Mouse (Mus musculus) CH12.LX (cell line): Measurements from ENCODE around the gene Impg1. TPM values are rescaled to one million over a fixed set of nuclear protein-coding genes. Genes with fewer than 3 reads are reported as not detected.
A peak's percentile ranks its signal among the peaks of the same experiment; 100 is the strongest.

ENCODE experiments used
- DNase-seq: peaks from one replicate; pipeline ENCODE4 v3.0.0-alpha.2; 2013; ENCODE audit errors: extremely low read depth
- H3K27ac ChIP-seq: 2 replicates; pipeline ENCODE4 v1.5.1; 2012; ENCODE audit warnings: low read depth, mild to moderate bottlenecking, control low read depth, moderate library complexity; ENCODE audit not compliant: insufficient read depth
- H3K27me3 ChIP-seq: replicated peaks from 2 replicates; pipeline ENCODE3; 2012; ENCODE audit warnings: inconsistent platforms
- H3K36me3 ChIP-seq, 2 experiments: replicated peaks in 1 of 2; 2 replicates each; pipeline versions ENCODE3 to v1.6.1; 2012; ENCODE audit warnings: inconsistent platforms in 1 of 2, low read length in 1 of 2, mild to moderate bottlenecking in 1 of 2, mixed read lengths in 1 of 2, moderate library complexity in 1 of 2; ENCODE audit not compliant: control insufficient read depth in 1 of 2, insufficient read depth in 1 of 2
- H3K4me1 ChIP-seq, 2 experiments: 2 replicates each; pipeline ENCODE4 v1.6.1; 2012; ENCODE audit warnings: inconsistent platforms in 1 of 2, moderate library complexity in 1 of 2; ENCODE audit not compliant: insufficient read depth in 2 of 2, control insufficient read depth in 1 of 2
- H3K4me2 ChIP-seq: 2 replicates; pipeline ENCODE4 v1.6.1; 2012; ENCODE audit warnings: low read depth, mild to moderate bottlenecking, control low read depth; ENCODE audit not compliant: poor library complexity, insufficient read depth, severe bottlenecking
- H3K4me3 ChIP-seq, 3 experiments: fragments of 150-350 bp in 1 of 3; sonication (generic) in 1 of 3; replicated peaks in 1 of 3; 2 replicates each; pipeline versions ENCODE3 to v1.5.1; 2011 to 2012; ENCODE audit warnings: low read depth in 2 of 3, low read length in 2 of 3, mild to moderate bottlenecking in 2 of 3, moderate library complexity in 2 of 3, control low read depth in 1 of 3, improper control_type of control experiment in 1 of 3, inconsistent platforms in 1 of 3, mixed read lengths in 1 of 3; ENCODE audit not compliant: poor library complexity in 1 of 3
- H3K79me2 ChIP-seq: replicated peaks from 2 replicates; pipeline ENCODE4 v1.6.1; 2012; ENCODE audit warnings: mild to moderate bottlenecking, moderate library complexity; ENCODE audit not compliant: control insufficient read depth, poor library complexity, insufficient read depth, severe bottlenecking; ENCODE audit errors: extremely low read depth
- H3K9ac ChIP-seq: 2 replicates; pipeline ENCODE4 v1.6.1; 2012; ENCODE audit warnings: low read depth, mild to moderate bottlenecking, control low read depth, moderate library complexity; ENCODE audit not compliant: insufficient read depth
- H3K9me3 ChIP-seq: replicated peaks from 2 replicates; pipeline ENCODE3; 2012; ENCODE audit warnings: low read length, inconsistent platforms, mixed read lengths
- BHLHE40 ChIP-seq: IDR thresholded peaks from 2 replicates; pipeline ENCODE4 v1.6.1; 2011; ENCODE audit warnings: mild to moderate bottlenecking, low read depth, low read length, improper control_type of control experiment
- CTCF ChIP-seq, 2 experiments: IDR thresholded peaks in 1 of 2; conservative IDR thresholded peaks in 1 of 2; 2 replicates each; pipeline ENCODE4 v1.5.1; 2011 to 2012; ENCODE audit warnings: low read depth in 2 of 2, low read length in 2 of 2, improper control_type of control experiment in 1 of 2, inconsistent platforms in 1 of 2, mild to moderate bottlenecking in 1 of 2, moderate library complexity in 1 of 2
- E2F4 ChIP-seq: IDR thresholded peaks from 2 replicates; pipeline ENCODE4 v1.6.1; 2011; ENCODE audit warnings: low read depth, low read length, improper control_type of control experiment; ENCODE audit not compliant: insufficient replicate concordance
- ELF1 ChIP-seq: IDR thresholded peaks from 2 replicates; pipeline ENCODE4 v1.6.1; 2014; ENCODE audit warnings: low read depth, mild to moderate bottlenecking, inconsistent platforms, low read length, improper control_type of control experiment
- EP300 ChIP-seq: IDR thresholded peaks from 2 replicates; pipeline ENCODE4 v1.6.1; 2011; ENCODE audit warnings: low read length, improper control_type of control experiment
- ETS1 ChIP-seq: conservative IDR thresholded peaks from 2 replicates; pipeline ENCODE4 v1.6.1; 2012; ENCODE audit warnings: low read depth, mild to moderate bottlenecking, inconsistent platforms, low read length, improper control_type of control experiment, moderate library complexity
- GABPA ChIP-seq: IDR thresholded peaks from 2 replicates; pipeline ENCODE4 v1.6.1; 2012; ENCODE audit warnings: low read depth, low read length, improper control_type of control experiment, inconsistent platforms; ENCODE audit not compliant: insufficient replicate concordance
- HCFC1 ChIP-seq: IDR thresholded peaks from 2 replicates; pipeline ENCODE4 v1.6.1; 2012; ENCODE audit warnings: low read depth, mild to moderate bottlenecking, inconsistent platforms, low read length, improper control_type of control experiment
- IRF4 ChIP-seq: IDR thresholded peaks from 2 replicates; pipeline ENCODE4 v1.6.1; 2014; ENCODE audit warnings: low read depth, mild to moderate bottlenecking, inconsistent platforms, low read length, improper control_type of control experiment
- JUN ChIP-seq: IDR thresholded peaks from 2 replicates; pipeline ENCODE4 v1.6.1; 2011; ENCODE audit warnings: low read depth, mild to moderate bottlenecking, low read length, improper control_type of control experiment, moderate library complexity; ENCODE audit not compliant: insufficient read depth
- JUND ChIP-seq: conservative IDR thresholded peaks from 2 replicates; pipeline ENCODE4 v1.6.1; 2011; ENCODE audit warnings: low read depth, low read length, improper control_type of control experiment
- MAFK ChIP-seq: IDR thresholded peaks from 2 replicates; pipeline ENCODE4 v1.6.1; 2011; ENCODE audit warnings: low read length, improper control_type of control experiment; ENCODE audit not compliant: insufficient replicate concordance
- MAX ChIP-seq: IDR thresholded peaks from 2 replicates; pipeline ENCODE4 v1.6.1; 2011; ENCODE audit warnings: low read length, improper control_type of control experiment
- MAZ ChIP-seq: IDR thresholded peaks from 2 replicates; pipeline ENCODE4 v1.6.1; 2012; ENCODE audit warnings: low read depth, mild to moderate bottlenecking, inconsistent platforms, low read length, improper control_type of control experiment, moderate library complexity
- MEF2A ChIP-seq: IDR thresholded peaks from 2 replicates; pipeline ENCODE4 v1.6.1; 2014; ENCODE audit warnings: low read depth, mild to moderate bottlenecking, inconsistent platforms, low read length, improper control_type of control experiment, borderline replicate concordance
- MXI1 ChIP-seq: IDR thresholded peaks from 2 replicates; pipeline ENCODE4 v1.6.1; 2011; ENCODE audit warnings: mild to moderate bottlenecking, low read depth, low read length, improper control_type of control experiment
- MYC ChIP-seq: IDR thresholded peaks from 2 replicates; pipeline ENCODE4 v1.6.1; 2011; ENCODE audit warnings: low read depth, mild to moderate bottlenecking, improper control_type of control experiment, low read length
- NRF1 ChIP-seq: IDR thresholded peaks from 2 replicates; pipeline ENCODE4 v1.6.1; 2014; ENCODE audit warnings: low read depth, mild to moderate bottlenecking, inconsistent platforms, low read length, improper control_type of control experiment, moderate library complexity
- PAX5 ChIP-seq: IDR thresholded peaks from 2 replicates; pipeline ENCODE4 v1.6.1; 2012; ENCODE audit warnings: low read length, inconsistent platforms, mixed read lengths
- POLR2A ChIP-seq: IDR thresholded peaks from 2 replicates; pipeline ENCODE4 v1.6.1; 2011; ENCODE audit warnings: low read depth, mild to moderate bottlenecking, improper control_type of control experiment, low read length
- RCOR1 ChIP-seq: conservative IDR thresholded peaks from 2 replicates; pipeline ENCODE4 v1.6.1; 2012; ENCODE audit warnings: low read depth, mild to moderate bottlenecking, inconsistent platforms, low read length, improper control_type of control experiment
- SIN3A ChIP-seq: IDR thresholded peaks from 2 replicates; pipeline ENCODE4 v1.6.1; 2012; ENCODE audit warnings: low read length, improper control_type of control experiment, inconsistent platforms
- SMC3 ChIP-seq: IDR thresholded peaks from 2 replicates; pipeline ENCODE4 v1.6.1; 2011; ENCODE audit warnings: low read depth, low read length, improper control_type of control experiment
- TBP ChIP-seq: conservative IDR thresholded peaks from 2 replicates; pipeline ENCODE4 v1.6.1; 2011; ENCODE audit warnings: low read depth, low read length, improper control_type of control experiment
- TCF12 ChIP-seq: IDR thresholded peaks from 2 replicates; pipeline ENCODE4 v1.6.1; 2014; ENCODE audit warnings: low read depth, mild to moderate bottlenecking, inconsistent platforms, low read length, improper control_type of control experiment
- UBTF ChIP-seq: IDR thresholded peaks from 2 replicates; pipeline ENCODE4 v1.6.1; 2012; ENCODE audit warnings: low read depth, mild to moderate bottlenecking, inconsistent platforms, low read length, improper control_type of control experiment, moderate library complexity
- USF1 ChIP-seq: IDR thresholded peaks from 2 replicates; pipeline ENCODE4 v1.6.1; 2014; ENCODE audit warnings: low read depth, mild to moderate bottlenecking, inconsistent platforms, low read length, improper control_type of control experiment
- USF2 ChIP-seq: conservative IDR thresholded peaks from 2 replicates; pipeline ENCODE4 v1.6.1; 2011; ENCODE audit warnings: low read depth, low read length, improper control_type of control experiment
- ZC3H11A ChIP-seq: IDR thresholded peaks from 2 replicates; pipeline ENCODE4 v1.6.1; 2012; ENCODE audit warnings: low read depth, mild to moderate bottlenecking, inconsistent platforms, low read length, improper control_type of control experiment
- ZKSCAN1 ChIP-seq: IDR thresholded peaks from 2 replicates; pipeline ENCODE4 v1.6.1; 2012; ENCODE audit warnings: low read depth, inconsistent platforms, low read length, improper control_type of control experiment, borderline replicate concordance
- ZMIZ1 ChIP-seq: IDR thresholded peaks from 2 replicates; pipeline ENCODE4 v1.6.1; 2012; ENCODE audit warnings: low read depth, mild to moderate bottlenecking, inconsistent platforms, low read length, improper control_type of control experiment
- ZNF384 ChIP-seq: IDR thresholded peaks from 2 replicates; pipeline ENCODE4 v1.6.1; 2012; ENCODE audit warnings: low read depth, low read length, improper control_type of control experiment, inconsistent platforms
- dilution Hi-C: fragments of 300-500 bp; cut with MboI; formaldehyde crosslinking; loops from 2 replicates; pipeline ENCODE4 v1.14.3; 2020; ENCODE audit warnings: low sequenced_read_pairs; ENCODE audit not compliant: extremely low pct_unique_long_range_greater_than_20kb, extremely low pct_ligation_motif_present
- in situ Hi-C: fragments of 300-500 bp; cut with MboI; formaldehyde crosslinking; loops from 3 replicates; pipeline ENCODE4 v1.14.3; 2019; ENCODE audit warnings: low sequenced_read_pairs, low pct_ligation_motif_present, low pct_unique_long_range_greater_than_20kb, mixed read lengths
- polyA plus RNA-seq: library from polyadenylated mRNA; unstranded; fragments of >175 nt; gene quantifications from 2 replicates; pipeline ENCODE4 v1.2.1, GENCODE M21; 2012; ENCODE audit warnings: low read depth; ENCODE audit not compliant: insufficient read length
- total RNA-seq, 2 experiments: library from RNA; depleted of rRNA; stranded (reverse); fragments of 300-350 nt in 1 of 2; fragments of >200 nt in 1 of 2; gene quantifications; 2 replicates each; pipeline ENCODE4 v1.2.3; 2012 to 2014

Gene Impg1
- total and polyA plus RNA-seq, 3 experiments: 0.13 to 0.90 (median 0.42) TPM

GRCm38 (mm10) chr9:80373304-80373739, 92.0 kb downstream of the Impg1 start:
- in situ Hi-C loops: no loop called here
- H3K79me2 ChIP-seq: no peaks in the 10 kb centered on the region
- dilution Hi-C loops: no loop called here

GRCm38 (mm10) chr9:80368636-80369035, 96.6 kb downstream of the Impg1 start:
- Histone ChIP-seq H3K36me3 (no peaks in the 10 kb centered on the region), H3K27ac (peak overlapping the region; percentile 72), H3K79me2 (no peaks in the 10 kb centered on the region), H3K27me3 (no peaks in the 10 kb centered on the region), H3K4me2 (no peak overlapping the region), H3K4me1 (peaks cover 28 to 79% of the 10 kb centered on the region in 2 experiments), H3K9me3 (no peaks in the 10 kb centered on the region), H3K4me3 (no peak overlapping the region), H3K9ac (no peak overlapping the region)
- peak; percentile 88 for DNase-seq
- in situ Hi-C loops: no loop called here
- dilution Hi-C loops: no loop called here
- TF ChIP-seq USF1 (peak; percentile 28; the same call in 1 of the 2 replicates), GABPA (no peak), JUND (no peak), ZC3H11A (no peak), POLR2A (no peak), HCFC1 (no peak), ZMIZ1 (no peak), NRF1 (no peak), TCF12 (peak; percentile 80; the same call in 1 of the 2 replicates), MYC (peak; percentile 74; the same call in 1 of the 2 replicates), ETS1 (peak; percentile 73), ZNF384 (peak; percentile 60; the same call in 1 of the 2 replicates), RCOR1 (no peak), EP300 (peak; percentile 69), MAFK (no peak), BHLHE40 (peak; percentile 61), MEF2A (peak; percentile 53; the same call in 1 of the 2 replicates), SIN3A (no peak), E2F4 (0 out of 2 replicates have a peak, but pooled peaks have one; percentile 55), MXI1 (no peak), MAX (peak; percentile 71; the same call in 1 of the 2 replicates), IRF4 (peak; percentile 68; the same call in 1 of the 2 replicates), PAX5 (no peak), TBP (peak; percentile 60; the same call in 1 of the 2 replicates), UBTF (no peak), SMC3 (no peak), ZKSCAN1 (no peak), MAZ (no peak), USF2 (no peak), ELF1 (peak; percentile 72), JUN (no peak), CTCF (conservative IDR thresholded peaks at IDR 0.05 in 1 of 2, IDR thresholded peaks at IDR 0.05 in 1 of 2; ENCODE audit: low read depth in 2 of 2, low read length in 2 of 2) (no peak)

More at GRCm38 (mm10) chr9:80373304-80373739, 92.0 kb downstream of the Impg1 start:
- Histone ChIP-seq H3K4me2 (0 out of 2 replicates have a peak overlapping the region, but pooled peaks have one; percentile 61), H3K4me3 (no peak overlapping the region), H3K9me3 (no peaks in the 10 kb centered on the region), H3K27me3 (no peaks in the 10 kb centered on the region), H3K9ac (no peak overlapping the region; the same call in 1 of the 2 replicates), H3K36me3 (no peaks in the 10 kb centered on the region), H3K4me1 (peaks cover 22 to 64% of the 10 kb centered on the region in 2 experiments), H3K27ac (0 out of 2 replicates have a peak overlapping the region, but pooled peaks have one; percentile 7)
- DNase-seq: no peak
- TF ChIP-seq SMC3 (no peak), ETS1 (0 out of 2 replicates have a peak, but pooled peaks have one; percentile 15)
